Mouse (Mus musculus): ENCODE data around the gene Ttll13.

Ttll13 gene

DNA sequence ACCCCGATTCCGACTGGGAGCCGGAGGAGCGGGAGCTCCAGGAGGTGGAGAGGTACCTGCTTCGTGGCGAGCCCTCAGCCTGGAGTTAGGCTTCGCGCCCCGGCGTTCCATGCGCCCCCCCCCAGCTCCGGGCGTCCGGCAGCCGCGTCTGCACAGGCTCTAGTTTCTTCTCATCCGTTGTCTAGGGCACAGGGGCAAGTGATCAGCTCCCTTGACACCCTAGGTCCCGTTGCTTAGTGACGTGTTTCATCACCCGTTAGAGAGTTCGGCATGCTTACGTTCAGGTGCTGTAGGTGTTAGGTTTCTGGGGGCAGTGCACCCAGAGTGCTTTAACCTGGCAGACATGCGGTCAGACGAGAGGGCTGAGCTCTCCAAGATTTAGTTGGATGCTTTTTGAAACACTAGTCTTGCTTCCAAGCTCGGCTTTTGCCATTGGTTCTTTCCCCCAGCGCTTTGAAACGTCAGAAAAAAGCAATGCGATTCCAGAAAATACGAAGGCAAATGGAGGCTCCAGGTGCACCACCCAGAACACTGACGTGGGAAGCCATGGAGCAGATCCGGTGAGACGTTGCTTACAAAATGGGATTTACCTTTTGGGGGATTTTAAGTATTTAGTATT is 15.3 kb downstream of the Ttll13 start:
- DNase-seq (ENCODE audit: low read depth in 1 of 2, low spot score in 2 of 2) = no peak

DNA sequence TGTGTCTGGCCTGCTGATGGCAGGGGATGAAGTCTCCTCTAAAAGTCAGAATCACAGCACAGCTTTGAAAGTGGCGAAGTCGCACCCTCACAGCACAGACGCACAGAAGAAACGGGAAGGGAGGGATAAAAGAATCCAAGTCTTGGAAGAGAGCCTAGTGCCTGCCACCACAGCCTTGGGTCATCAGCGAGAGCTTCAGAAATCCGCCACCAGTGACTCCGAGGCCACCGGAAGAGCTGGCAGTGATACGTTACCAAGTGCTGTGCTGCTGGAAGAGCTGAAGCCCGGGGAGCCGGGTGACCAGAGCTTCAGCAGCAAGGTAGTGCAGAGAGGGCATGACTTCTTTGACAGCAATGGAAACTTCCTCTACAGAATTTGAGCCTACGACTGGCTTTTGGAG is 18.4 kb downstream of the Ttll13 start:
- no peak for DNase-seq (ENCODE audit: low read depth in 1 of 2, low spot score in 2 of 2)

DNA sequence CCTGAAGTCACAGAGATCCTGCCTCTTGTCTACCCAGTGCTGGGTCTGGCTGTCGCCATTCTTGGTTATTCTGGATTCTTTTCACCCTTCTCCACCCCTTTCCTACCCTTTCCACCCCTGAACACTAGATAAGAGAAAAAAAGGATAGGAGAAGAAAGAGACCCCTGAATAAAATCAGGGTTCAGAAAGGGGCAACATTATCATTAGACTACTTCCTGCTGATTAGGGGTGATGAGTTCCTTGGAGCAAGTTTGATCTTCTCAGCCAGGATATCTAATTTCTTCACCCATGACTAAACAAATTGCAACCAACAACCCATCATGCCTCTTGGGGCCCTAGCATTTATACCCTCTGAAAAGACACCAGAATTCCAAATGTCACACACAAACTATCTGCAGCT is 21.6 kb downstream of the Ttll13 start:
- no peak for DNase-seq (ENCODE audit: low read depth in 1 of 2, low spot score in 2 of 2)

DNA sequence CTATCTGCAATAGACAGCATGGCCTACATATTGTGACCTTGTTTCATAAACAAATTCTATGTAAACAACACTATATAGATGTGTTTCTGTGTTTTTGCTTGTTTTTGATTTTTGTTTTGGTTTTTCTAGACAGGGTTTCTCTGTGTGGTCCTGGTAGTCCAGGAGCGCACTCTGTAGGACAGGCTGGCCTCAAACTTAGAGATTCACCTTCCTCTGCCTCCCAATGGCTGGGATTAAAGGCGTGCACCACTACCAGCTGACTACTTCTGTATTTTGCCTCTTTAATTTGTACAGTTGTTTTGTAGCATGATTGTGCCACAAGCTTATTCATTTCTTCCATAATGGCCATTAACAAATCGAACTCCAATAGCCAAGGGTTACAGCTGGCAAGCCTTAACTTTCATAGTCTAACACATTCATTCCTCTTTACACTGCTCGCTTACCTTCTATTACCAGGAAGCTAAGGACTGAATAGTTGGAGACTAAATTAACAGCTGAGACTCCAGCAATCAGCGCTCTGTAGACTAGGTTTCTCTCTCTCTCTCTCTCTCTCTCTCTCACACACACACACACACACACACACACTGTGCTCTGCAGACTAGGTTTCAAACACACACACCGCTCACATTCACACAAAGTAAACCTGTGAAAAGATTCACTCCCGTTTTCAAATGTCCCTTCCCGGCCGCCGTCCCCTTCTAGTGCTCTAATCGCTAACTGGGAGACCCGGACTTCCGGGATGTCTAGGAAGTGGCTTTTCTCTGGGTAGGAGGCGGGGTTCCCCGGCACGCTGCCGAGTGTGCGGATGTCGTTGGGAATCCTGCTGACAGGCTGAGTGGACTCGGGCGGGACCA is 22.9 kb downstream of the Ttll13 start, which contains the start of gene Vps33b:
TSS of gene Vps33b (plus strand) at position 753 of the 854 bp plus-strand sequence.
- peak; percentile 68 to 80 for DNase-seq (ENCODE audit: low read depth in 1 of 2, low spot score in 2 of 2)

- DNase-seq (ENCODE audit: low read depth in 1 of 2, low spot score in 2 of 2) = no peak
Measured at GRCm38 (mm10) chr7:80269751-80270255, 23.6 kb downstream of the Ttll13 start.

GRCm38 (mm10) chr7:80273456-80273855 is 27.3 kb downstream of the Ttll13 start:
- no peak for DNase-seq (ENCODE audit: low read depth in 1 of 2, low spot score in 2 of 2)

- DNase-seq (ENCODE audit: low read depth in 1 of 2, low spot score in 2 of 2) = no peak
Measured at GRCm38 (mm10) chr7:80276374-80276773, 30.2 kb downstream of the Ttll13 start.

GRCm38 (mm10) chr7:80280032-80280431 is 33.9 kb downstream of the Ttll13 start:
- DNase-seq (ENCODE audit: low read depth in 1 of 2, low spot score in 2 of 2) = no peak

DNA sequence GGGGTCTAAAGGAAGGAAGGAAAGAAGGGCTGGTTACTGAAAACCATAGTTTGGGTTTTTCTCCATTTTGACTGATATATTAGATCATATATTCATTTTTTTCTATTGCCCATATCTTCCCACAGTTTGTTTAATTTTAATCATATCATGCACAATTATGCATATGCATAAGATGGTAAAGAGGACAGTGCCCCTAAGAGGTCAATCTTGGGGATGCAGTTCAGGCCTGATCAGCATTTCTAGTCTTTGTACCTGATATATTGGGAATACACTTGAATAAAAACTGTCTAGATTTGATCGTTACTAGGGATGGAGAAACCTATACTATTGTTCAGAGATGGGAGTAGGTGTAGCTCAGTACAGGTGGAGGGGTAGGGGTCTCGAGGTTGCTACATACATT is 34.8 kb downstream of the Ttll13 start:
- DNase-seq (ENCODE audit: low read depth in 1 of 2, low spot score in 2 of 2) = no peak

- DNase-seq (ENCODE audit: low read depth in 1 of 2, low spot score in 2 of 2) = no peak
Measured at GRCm38 (mm10) chr7:80281646-80282045, 35.5 kb downstream of the Ttll13 start.

DNA sequence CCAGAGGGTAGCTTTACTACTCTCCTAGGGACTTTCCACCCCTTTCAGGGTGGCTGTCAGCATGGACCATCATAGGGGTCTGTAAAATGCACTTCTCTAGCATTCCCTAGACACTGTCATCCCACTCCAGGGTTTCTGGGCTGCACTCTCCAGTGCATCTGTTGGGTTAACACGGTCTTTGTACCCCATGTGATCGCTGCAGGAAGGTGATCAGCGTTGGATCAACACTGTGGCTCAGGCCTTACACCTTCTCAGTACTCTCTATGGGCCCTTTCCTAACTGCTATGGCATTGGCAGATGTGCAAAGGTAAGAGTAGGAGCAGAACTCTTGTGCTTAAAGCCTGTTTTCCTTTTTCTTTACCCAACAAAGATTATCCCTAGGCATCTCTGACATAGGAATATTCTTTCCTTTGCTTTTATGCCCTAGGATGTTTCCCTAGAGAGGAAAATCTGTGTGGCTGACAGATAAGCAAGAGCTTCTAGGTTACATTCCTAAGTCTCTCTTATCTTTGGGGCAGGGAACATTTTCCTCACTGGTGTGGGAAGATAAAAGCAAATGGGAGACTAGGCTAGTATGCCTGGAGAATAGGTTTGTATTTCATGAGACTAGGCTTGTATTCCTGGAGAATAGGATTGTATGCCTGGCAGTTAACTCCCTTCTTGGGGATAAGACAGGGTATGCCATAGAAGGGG is 37.2 kb downstream of the Ttll13 start:
- no peak for DNase-seq (ENCODE audit: low read depth in 1 of 2, low spot score in 2 of 2)

DNA sequence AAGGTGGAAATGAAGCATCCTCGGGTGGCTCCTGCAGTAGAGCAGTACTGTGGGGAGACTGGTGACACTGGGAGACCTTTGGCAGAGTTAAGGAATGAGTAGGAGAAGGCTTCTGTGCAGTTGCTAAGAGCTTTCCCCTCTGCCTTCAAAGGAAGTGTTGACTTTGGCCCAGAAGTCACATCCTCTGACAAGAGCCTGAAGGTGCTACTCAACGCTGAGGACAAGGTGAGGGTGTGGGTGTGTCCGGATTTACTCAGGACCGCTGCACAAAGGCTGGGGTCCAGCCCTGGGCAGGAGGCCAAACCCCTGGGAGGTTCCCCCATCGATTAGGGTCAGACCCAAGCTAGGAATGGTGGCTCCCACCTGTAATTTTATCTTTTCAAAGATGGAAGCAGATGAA is 38.2 kb downstream of the Ttll13 start:
- no peak for DNase-seq (ENCODE audit: low read depth in 1 of 2, low spot score in 2 of 2)

DNA sequence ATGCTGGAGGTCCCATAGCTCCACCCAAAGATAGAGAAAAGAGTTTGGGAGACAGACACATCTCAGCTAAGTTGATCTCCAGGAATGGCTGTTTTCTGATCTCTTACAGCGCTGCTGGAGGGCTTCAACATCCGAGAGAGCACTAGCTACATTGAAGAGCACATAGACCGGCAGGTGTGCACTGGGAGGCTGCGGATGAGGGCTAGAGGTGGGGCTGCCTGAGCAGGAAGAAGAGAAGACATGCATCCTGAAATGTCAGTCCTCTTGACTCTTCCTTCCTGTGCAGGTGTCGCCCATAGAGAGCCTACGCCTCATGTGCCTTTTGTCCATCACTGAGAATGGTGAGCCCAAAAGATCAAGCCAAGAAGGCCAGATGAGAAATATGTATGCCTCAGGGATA is 39.5 kb downstream of the Ttll13 start:
- DNase-seq (ENCODE audit: low read depth in 1 of 2, low spot score in 2 of 2) = no peak

- DNase-seq (ENCODE audit: low read depth in 1 of 2, low spot score in 2 of 2) = no peak
Measured at GRCm38 (mm10) chr7:80287736-80288135, 41.6 kb downstream of the Ttll13 start.

- DNase-seq (ENCODE audit: low read depth in 1 of 2, low spot score in 2 of 2) = peak; percentile 97 to 98
Measured at GRCm38 (mm10) chr7:80294062-80294763, 48.0 kb downstream of the Ttll13 start, which contains the start of gene Prc1. TSS of gene Prc1 (plus strand) at chr7:80294450.

GRCm38 (mm10) chr7:80294764-80295648 is 48.8 kb downstream of the Ttll13 start:
- DNase-seq (ENCODE audit: low read depth in 1 of 2, low spot score in 2 of 2) = no peak

DNA sequence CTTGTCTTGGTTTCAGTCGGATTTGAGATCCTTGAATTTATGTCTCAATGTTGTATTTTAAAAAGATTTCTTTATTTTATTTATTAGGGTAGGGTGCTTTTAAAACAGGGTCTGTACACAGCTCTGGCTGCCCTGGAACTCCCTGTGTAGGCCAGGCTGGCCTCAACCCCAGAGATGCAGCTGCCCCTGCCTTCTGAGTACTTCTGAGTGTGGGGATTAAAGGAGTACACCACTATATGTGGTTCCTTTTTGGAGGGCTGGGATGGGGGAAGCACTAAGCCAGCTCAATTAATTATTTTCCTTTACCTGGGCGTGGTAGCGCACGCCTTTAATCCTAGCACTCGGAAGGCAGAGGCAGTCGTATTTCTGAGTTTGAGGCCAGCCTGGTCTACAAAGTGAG is 50.3 kb downstream of the Ttll13 start:
- no peak for DNase-seq (ENCODE audit: low read depth in 1 of 2, low spot score in 2 of 2)

GRCm38 (mm10) chr7:80297041-80297440 is 50.9 kb downstream of the Ttll13 start:
- DNase-seq (ENCODE audit: low read depth in 1 of 2, low spot score in 2 of 2) = no peak

DNA sequence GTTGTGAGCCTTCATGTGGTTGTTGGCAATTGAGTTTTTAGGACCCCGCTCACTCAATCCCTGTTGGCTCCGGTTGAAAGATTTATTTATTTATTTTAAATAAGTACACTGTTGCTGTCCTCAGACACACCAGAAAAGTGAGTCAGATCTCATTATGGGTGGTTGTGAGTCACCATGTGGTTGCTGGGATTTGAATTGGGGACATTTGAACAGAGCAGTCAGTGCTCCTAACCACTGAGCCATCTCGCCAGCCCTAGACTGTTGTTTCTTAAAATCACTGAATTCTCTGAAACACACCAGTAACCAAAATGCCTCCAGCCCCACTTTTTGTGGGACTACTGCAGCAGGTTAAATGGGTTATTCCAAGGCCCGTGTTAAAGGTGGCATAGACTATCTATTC is 52.6 kb downstream of the Ttll13 start:
- no peak for DNase-seq (ENCODE audit: low read depth in 1 of 2, low spot score in 2 of 2)

GRCm38 (mm10) chr7:80299568-80299967 is 53.4 kb downstream of the Ttll13 start:
- DNase-seq (ENCODE audit: low read depth in 1 of 2, low spot score in 2 of 2) = no peak

All from monocyte, adult 2 months (primary cell).